Mouse (Mus musculus): Measurements from ENCODE around the gene Pdgfb. TPM values are rescaled to one million over a fixed set of nuclear protein-coding genes. Genes with fewer than 3 reads are reported as not detected.
A peak's percentile ranks its signal among the peaks of the same experiment; 100 is the strongest.

Gene Pdgfb
- polyA plus RNA-seq, 1 experiment from 2014 or later, result 2.2 TPM

GRCm38 (mm10) chr15:80014031-80014320 is 801 bp downstream of the Pdgfb start:
- H3K4me1 ChIP-seq (ENCODE audit: control insufficient read depth, insufficient read depth, low read length), result peaks cover 10% of the 10 kb centered on the region; the same call in 1 of the 2 replicates
- H3K9me3 ChIP-seq (ENCODE audit: control insufficient read depth, low read length), result no peaks in the 10 kb centered on the region
- 1% methylated on average over 25 of the region's 37 CpGs for WGBS
- peaks cover 62% of the 10 kb centered on the region for H3K27me3 ChIP-seq (ENCODE audit: control insufficient read depth, insufficient read depth, low read length)
- ATAC-seq (ENCODE audit: insufficient read depth, low FRiP score, low TSS enrichment) (no peak), DNase-seq (ENCODE audit: low spot score) (no peak)
- H3K4me3 ChIP-seq (ENCODE audit: low read depth, low read length), result peak overlapping the region; percentile 57
- H3K36me3 ChIP-seq (ENCODE audit: control insufficient read depth, insufficient read depth, low read length), result no peaks in the 10 kb centered on the region
- no peak overlapping the region; the same call in 1 of the 2 replicates for H3K9ac ChIP-seq (ENCODE audit: low read length)
- H3K27ac ChIP-seq (ENCODE audit: low read depth, low read length), result no peak overlapping the region
- H3K4me2 ChIP-seq (ENCODE audit: low read depth), result peak overlapping the region; percentile 34

- no peaks in the 10 kb centered on the region for H3K36me3 ChIP-seq (ENCODE audit: control insufficient read depth, insufficient read depth, low read length)
- DNase-seq (ENCODE audit: low spot score) (no peak), ATAC-seq (ENCODE audit: insufficient read depth, low FRiP score, low TSS enrichment) (no peak)
- peak overlapping the region; percentile 57 for H3K4me3 ChIP-seq (ENCODE audit: low read depth, low read length)
- peaks cover 10% of the 10 kb centered on the region; the same call in 1 of the 2 replicates for H3K4me1 ChIP-seq (ENCODE audit: control insufficient read depth, insufficient read depth, low read length)
- 2% methylated on average over 25 of the region's 36 CpGs for WGBS
- H3K9ac ChIP-seq (ENCODE audit: low read length), result no peak overlapping the region; the same call in 1 of the 2 replicates
- no peak overlapping the region for H3K27ac ChIP-seq (ENCODE audit: low read depth, low read length)
- peaks cover 62% of the 10 kb centered on the region for H3K27me3 ChIP-seq (ENCODE audit: control insufficient read depth, insufficient read depth, low read length)
- peak overlapping the region; percentile 94 for H3K4me2 ChIP-seq (ENCODE audit: low read depth)
- H3K9me3 ChIP-seq (ENCODE audit: control insufficient read depth, low read length), result no peaks in the 10 kb centered on the region
Observed at GRCm38 (mm10) chr15:80013256-80014030, 1.3 kb downstream of the Pdgfb start.

- Histone ChIP-seq H3K4me3 (ENCODE audit: low read depth, low read length) (peak overlapping the region; percentile 57), H3K9me3 (ENCODE audit: control insufficient read depth, low read length) (no peaks in the 10 kb centered on the region), H3K4me2 (ENCODE audit: low read depth) (peak overlapping the region; percentile 94), H3K36me3 (ENCODE audit: control insufficient read depth, insufficient read depth, low read length) (no peaks in the 10 kb centered on the region), H3K4me1 (ENCODE audit: control insufficient read depth, insufficient read depth, low read length) (peaks cover 10% of the 10 kb centered on the region; the same call in 1 of the 2 replicates), H3K27ac (ENCODE audit: low read depth, low read length) (no peak overlapping the region), H3K9ac (ENCODE audit: low read length) (peak overlapping the region; percentile 61), H3K27me3 (ENCODE audit: control insufficient read depth, insufficient read depth, low read length) (peaks cover 62% of the 10 kb centered on the region)
- ATAC-seq (ENCODE audit: insufficient read depth, low FRiP score, low TSS enrichment) (peak; percentile 45; the same call in 1 of the 2 replicates), DNase-seq (ENCODE audit: low spot score) (peak; percentile 55)
- under 1% methylated on average over 43 of the region's 60 CpGs for WGBS
Observed at GRCm38 (mm10) chr15:80012527-80013201, 2.1 kb downstream of the Pdgfb start.

- peaks cover 61% of the 10 kb centered on the region for H3K27me3 ChIP-seq (ENCODE audit: control insufficient read depth, insufficient read depth, low read length)
- H3K36me3 ChIP-seq (ENCODE audit: control insufficient read depth, insufficient read depth, low read length), result no peaks in the 10 kb centered on the region
- H3K9ac ChIP-seq (ENCODE audit: low read length), result peak overlapping the region; percentile 61
- 3% methylated on average over 46 of the region's 56 CpGs for WGBS
- H3K27ac ChIP-seq (ENCODE audit: low read depth, low read length), result no peak overlapping the region
- no peaks in the 10 kb centered on the region for H3K9me3 ChIP-seq (ENCODE audit: control insufficient read depth, low read length)
- peak; percentile 13; the same call in 1 of the 2 replicates for ATAC-seq (ENCODE audit: insufficient read depth, low FRiP score, low TSS enrichment)
- DNase-seq (ENCODE audit: low spot score), result no peak
- peak overlapping the region; percentile 57 for H3K4me3 ChIP-seq (ENCODE audit: low read depth, low read length)
- H3K4me1 ChIP-seq (ENCODE audit: control insufficient read depth, insufficient read depth, low read length), result peaks cover 10% of the 10 kb centered on the region; the same call in 1 of the 2 replicates
- peak overlapping the region; percentile 94 for H3K4me2 ChIP-seq (ENCODE audit: low read depth)
Observed at GRCm38 (mm10) chr15:80011778-80012526, 2.8 kb downstream of the Pdgfb start.

GRCm38 (mm10) chr15:80011194-80011593 is 3.6 kb downstream of the Pdgfb start:
- Histone ChIP-seq H3K4me2 (ENCODE audit: low read depth) (peak overlapping the region; percentile 12; the same call in 1 of the 2 replicates), H3K36me3 (ENCODE audit: control insufficient read depth, insufficient read depth, low read length) (no peaks in the 10 kb centered on the region), H3K4me1 (ENCODE audit: control insufficient read depth, insufficient read depth, low read length) (peaks cover 10% of the 10 kb centered on the region; the same call in 1 of the 2 replicates), H3K9me3 (ENCODE audit: control insufficient read depth, low read length) (no peaks in the 10 kb centered on the region), H3K9ac (ENCODE audit: low read length) (no peak overlapping the region), H3K27ac (ENCODE audit: low read depth, low read length) (no peak overlapping the region), H3K27me3 (ENCODE audit: control insufficient read depth, insufficient read depth, low read length) (peaks cover 54% of the 10 kb centered on the region), H3K4me3 (ENCODE audit: low read depth, low read length) (no peak overlapping the region)
- 29% methylated on average over 6 of the region's 6 CpGs for WGBS
- DNase-seq (ENCODE audit: low spot score) (no peak), ATAC-seq (ENCODE audit: insufficient read depth, low FRiP score, low TSS enrichment) (no peak)

GRCm38 (mm10) chr15:80010182-80010558 is 4.6 kb downstream of the Pdgfb start:
- no peak overlapping the region for H3K4me2 ChIP-seq (ENCODE audit: low read depth)
- H3K36me3 ChIP-seq (ENCODE audit: control insufficient read depth, insufficient read depth, low read length), result no peaks in the 10 kb centered on the region
- DNase-seq (ENCODE audit: low spot score) (no peak), ATAC-seq (ENCODE audit: insufficient read depth, low FRiP score, low TSS enrichment) (no peak)
- H3K9ac ChIP-seq (ENCODE audit: low read length), result no peak overlapping the region
- WGBS, result 46% methylated on average over 7 of the region's 7 CpGs
- peaks cover 10% of the 10 kb centered on the region for H3K4me1 ChIP-seq (ENCODE audit: control insufficient read depth, insufficient read depth, low read length)
- no peak overlapping the region for H3K4me3 ChIP-seq (ENCODE audit: low read depth, low read length)
- no peaks in the 10 kb centered on the region for H3K9me3 ChIP-seq (ENCODE audit: control insufficient read depth, low read length)
- H3K27me3 ChIP-seq (ENCODE audit: control insufficient read depth, insufficient read depth, low read length), result peaks cover 44% of the 10 kb centered on the region
- H3K27ac ChIP-seq (ENCODE audit: low read depth, low read length), result no peak overlapping the region

GRCm38 (mm10) chr15:80009421-80010181 is 5.2 kb downstream of the Pdgfb start:
- H3K36me3 ChIP-seq (ENCODE audit: control insufficient read depth, insufficient read depth, low read length), result no peaks in the 10 kb centered on the region
- H3K9me3 ChIP-seq (ENCODE audit: control insufficient read depth, low read length), result no peaks in the 10 kb centered on the region
- WGBS, result 50% methylated on average over 12 of the region's 12 CpGs
- H3K27ac ChIP-seq (ENCODE audit: low read depth, low read length), result no peak overlapping the region
- peaks cover 38% of the 10 kb centered on the region for H3K27me3 ChIP-seq (ENCODE audit: control insufficient read depth, insufficient read depth, low read length)
- ATAC-seq (ENCODE audit: insufficient read depth, low FRiP score, low TSS enrichment) (no peak), DNase-seq (ENCODE audit: low spot score) (no peak)
- H3K4me2 ChIP-seq (ENCODE audit: low read depth), result no peak overlapping the region
- H3K4me3 ChIP-seq (ENCODE audit: low read depth, low read length), result no peak overlapping the region
- no peak overlapping the region for H3K9ac ChIP-seq (ENCODE audit: low read length)
- peaks cover 14% of the 10 kb centered on the region for H3K4me1 ChIP-seq (ENCODE audit: control insufficient read depth, insufficient read depth, low read length)

GRCm38 (mm10) chr15:80008461-80008860 is 6.3 kb downstream of the Pdgfb start:
- H3K36me3 ChIP-seq (ENCODE audit: control insufficient read depth, insufficient read depth, low read length), result no peaks in the 10 kb centered on the region
- DNase-seq (ENCODE audit: low spot score), result no peak
- no peak for ATAC-seq (ENCODE audit: insufficient read depth, low FRiP score, low TSS enrichment)
- peaks cover 10% of the 10 kb centered on the region for H3K4me1 ChIP-seq (ENCODE audit: control insufficient read depth, insufficient read depth, low read length)
- no peak overlapping the region for H3K4me3 ChIP-seq (ENCODE audit: low read depth, low read length)
- peaks cover 26% of the 10 kb centered on the region for H3K27me3 ChIP-seq (ENCODE audit: control insufficient read depth, insufficient read depth, low read length)
- H3K9ac ChIP-seq (ENCODE audit: low read length), result no peak overlapping the region
- no peak overlapping the region for H3K27ac ChIP-seq (ENCODE audit: low read depth, low read length)
- no peak overlapping the region for H3K4me2 ChIP-seq (ENCODE audit: low read depth)
- 89% methylated on average over 6 of the region's 6 CpGs for WGBS
- no peaks in the 10 kb centered on the region for H3K9me3 ChIP-seq (ENCODE audit: control insufficient read depth, low read length)
